Mouse (Mus musculus) CD4-positive helper T cell, adult 2 months (primary cell): Measurements from ENCODE around the gene Neurog1.

Source experiments
- DNase-seq: peaks from one replicate; pipeline ENCODE4 v3.0.0-alpha.2; 2012; ENCODE audit warnings: low read depth, missing footprints, low spot score

Gene Neurog1

GRCm38 (mm10) chr13:56258196-56259020 is 6.4 kb upstream of the Neurog1 start:
- no peak for DNase-seq

- no peak for DNase-seq
Observed at GRCm38 (mm10) chr13:56257469-56258153, 5.6 kb upstream of the Neurog1 start.

- DNase-seq = no peak
Observed at GRCm38 (mm10) chr13:56256716-56257299, 4.8 kb upstream of the Neurog1 start.

- no peak for DNase-seq
Observed at GRCm38 (mm10) chr13:56253379-56253778, 1.4 kb upstream of the Neurog1 start.

- DNase-seq = no peak
Observed at GRCm38 (mm10) chr13:56252783-56253182, 820 bp upstream of the Neurog1 start.

GRCm38 (mm10) chr13:56251176-56251923 is 613 bp downstream of the Neurog1 start:
- no peak for DNase-seq

GRCm38 (mm10) chr13:56250551-56251161 is 1.3 kb downstream of the Neurog1 start:
- DNase-seq = no peak

- no peak for DNase-seq
Observed at GRCm38 (mm10) chr13:56249593-56250341, 2.2 kb downstream of the Neurog1 start.

GRCm38 (mm10) chr13:56243104-56243503 is 8.9 kb downstream of the Neurog1 start:
- no peak for DNase-seq

GRCm38 (mm10) chr13:56240012-56240770 is 11.8 kb downstream of the Neurog1 start:
- DNase-seq = no peak

- DNase-seq = peak; percentile 42
Observed at GRCm38 (mm10) chr13:56237905-56238304, 14.1 kb downstream of the Neurog1 start.

GRCm38 (mm10) chr13:56236194-56236593 is 15.8 kb downstream of the Neurog1 start:
- DNase-seq = no peak

- no peak for DNase-seq
Observed at GRCm38 (mm10) chr13:56228790-56229189, 23.2 kb downstream of the Neurog1 start.

GRCm38 (mm10) chr13:56226175-56226954 is 25.6 kb downstream of the Neurog1 start:
- no peak for DNase-seq

- DNase-seq = no peak
Observed at GRCm38 (mm10) chr13:56223625-56224024, 28.3 kb downstream of the Neurog1 start.

GRCm38 (mm10) chr13:56222849-56223246 is 29.1 kb downstream of the Neurog1 start:
- no peak for DNase-seq

GRCm38 (mm10) chr13:56221995-56222848 is 29.7 kb downstream of the Neurog1 start:
- DNase-seq = no peak
